Mouse (Mus musculus): ENCODE measurements around the gene U2af1. TPM values are rescaled to one million over a fixed set of nuclear protein-coding genes. Genes with fewer than 3 reads are reported as not detected.

The U2af1 gene
- polyA plus RNA-seq, 1 experiment from 2014 or later = 242 TPM

DNA sequence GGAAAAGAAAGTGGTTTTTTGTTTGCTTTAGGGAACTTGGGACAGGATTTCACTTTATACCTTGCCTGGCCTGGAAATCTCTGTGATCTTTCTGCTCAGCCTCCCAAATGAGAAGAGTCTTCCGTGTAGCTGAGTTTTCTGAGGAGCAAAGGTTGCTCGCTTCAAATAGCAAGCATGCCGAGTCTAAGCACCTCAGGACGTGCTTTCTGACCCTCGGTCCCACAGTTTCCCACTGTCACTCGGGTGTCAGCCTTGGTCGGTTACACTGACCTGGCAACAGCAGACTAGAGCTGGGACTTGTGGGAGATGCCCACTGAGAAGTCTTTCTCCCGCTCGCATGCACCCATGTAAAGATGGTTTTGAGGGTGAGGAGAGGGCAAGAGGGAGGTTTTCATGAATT lies 60.7 kb downstream of the U2af1 start:
- Histone ChIP-seq H3K9ac (ENCODE audit: low read length) (no peak overlapping the region), H3K4me1 (ENCODE audit: control insufficient read depth, insufficient read depth, low read length) (no peaks in the 10 kb centered on the region), H3K27me3 (ENCODE audit: control insufficient read depth, insufficient read depth, low read length) (no peaks in the 10 kb centered on the region), H3K9me3 (ENCODE audit: control insufficient read depth, low read length) (no peaks in the 10 kb centered on the region), H3K4me3 (ENCODE audit: low read depth, low read length) (no peak overlapping the region), H3K36me3 (ENCODE audit: control insufficient read depth, insufficient read depth, low read length) (0 out of 2 replicates have a peak, but pooled peaks cover 2% of the 10 kb centered on the region), H3K27ac (replicated peaks; ENCODE audit: low read depth, low read length) (no peak overlapping the region), H3K4me2 (ENCODE audit: low read depth, severe bottlenecking) (no peak overlapping the region)
- no peak for ATAC-seq (ENCODE audit: insufficient number of reproducible peaks, low FRiP score, low TSS enrichment, low read depth)
- DNase-seq (ENCODE audit: low spot score) = no peak
- WGBS = 91% methylated on average over 9 of the region's 9 CpGs

Other genes starting within 250 kb of the U2af1 start
- 42.4 and 43.6 TPM in 2 replicates for gene Wdr4, start 138.9 kb downstream of the U2af1 start, polyA plus RNA-seq (2014; fragmentation: Nextera tagmentation; extraction: Ambion mirVana)
- 201 and 210 TPM in 2 replicates for gene Ndufv3, start 138.8 kb downstream of the U2af1 start, polyA plus RNA-seq (2014; fragmentation: Nextera tagmentation; extraction: Ambion mirVana)
- gene Pknox1, start 94.2 kb downstream of the U2af1 start, polyA plus RNA-seq (2014; fragmentation: Nextera tagmentation; extraction: Ambion mirVana) = 37.9 and 39.7 TPM in 2 replicates
- 1.5 and 3.8 TPM in 2 replicates for gene Cbs, start 21.7 kb downstream of the U2af1 start, polyA plus RNA-seq (2014; fragmentation: Nextera tagmentation; extraction: Ambion mirVana)
- not detected in 2 replicates for gene Cryaa, start 18.9 kb upstream of the U2af1 start, polyA plus RNA-seq (2014; fragmentation: Nextera tagmentation; extraction: Ambion mirVana)
- gene Sik1, start 196.9 kb upstream of the U2af1 start, polyA plus RNA-seq (2014; fragmentation: Nextera tagmentation; extraction: Ambion mirVana) = 12.2 and 12.6 TPM in 2 replicates